Mouse (Mus musculus) retina, postnatal 7 days (tissue): ENCODE measurements at regions not wholly inside any gene's neighbourhood (a gene's known extent, or its start where the extent isn't known, plus 50 kb on each side); places are given as distances from the start of the nearest gene placed in this dataset.

Experiments used
- DNase-seq: peaks from one replicate; pipeline ENCODE4 v3.0.0-alpha.2; 2012; ENCODE audit warnings: low read depth, low spot score

DNA sequence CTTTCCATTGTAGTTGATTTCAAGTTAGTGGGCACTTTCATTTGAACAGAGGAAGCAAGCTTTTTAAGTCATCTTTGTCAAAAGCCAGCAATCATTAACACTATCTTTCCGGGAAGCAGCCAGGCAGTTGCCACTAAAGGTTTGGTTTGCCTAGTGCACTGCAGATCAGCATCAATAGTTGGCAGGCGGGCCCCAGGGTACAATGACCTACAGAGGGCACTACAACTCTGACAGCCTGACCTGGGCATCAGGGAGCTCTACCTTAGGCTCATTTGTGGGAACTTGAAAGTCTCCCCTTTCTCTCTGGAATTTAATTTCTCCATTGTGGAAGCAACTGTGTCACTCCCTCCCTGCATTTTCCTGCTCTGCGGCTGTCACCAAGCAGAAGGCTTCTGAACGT lies 412.6 kb upstream of the Sall1 start:
- DNase-seq, result no peak

DNA sequence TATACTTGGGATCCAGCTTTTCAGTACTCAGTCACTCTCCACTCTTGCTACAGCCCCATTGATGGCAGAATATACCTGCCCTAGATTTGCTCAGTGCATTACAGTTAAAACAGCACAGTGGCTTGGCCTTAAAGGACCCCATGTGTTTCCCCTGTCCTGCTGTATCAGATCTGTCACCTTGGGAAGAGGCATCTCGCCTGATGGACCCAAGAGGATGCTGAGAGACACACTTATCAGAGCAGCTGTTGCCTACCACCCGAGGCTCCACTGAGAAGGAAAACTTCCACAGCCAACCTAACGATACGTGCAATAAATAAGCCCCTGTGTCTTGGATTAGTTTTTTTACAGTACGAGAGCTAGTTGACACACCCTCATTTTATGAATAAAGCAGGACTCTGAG lies 411.8 kb upstream of the Sall1 start:
- DNase-seq, result no peak

DNA sequence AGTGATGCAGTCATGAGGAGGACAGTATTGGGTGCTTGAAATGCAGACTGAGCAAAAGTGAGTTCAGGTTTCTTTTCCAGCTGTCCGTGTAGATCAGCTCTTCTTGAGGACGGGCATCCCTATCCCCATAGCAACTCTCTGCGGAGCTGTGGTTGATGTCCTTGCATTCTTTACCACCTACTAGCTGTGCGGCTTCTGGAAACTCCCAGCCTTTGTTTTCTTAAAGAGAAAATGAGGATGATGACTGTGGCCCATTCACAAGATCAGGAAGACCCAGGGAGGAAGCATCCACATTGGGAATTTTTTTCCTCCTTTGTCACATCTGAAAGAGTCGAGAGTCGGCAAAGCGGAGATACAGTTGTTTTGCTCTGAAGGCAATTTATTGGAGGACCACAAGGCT lies 410.2 kb upstream of the Sall1 start:
- no peak for DNase-seq

- DNase-seq, result no peak
These were observed 409.8 kb upstream of the Sall1 start for GRCm38 (mm10) chr8:89453724-89454123.

DNA sequence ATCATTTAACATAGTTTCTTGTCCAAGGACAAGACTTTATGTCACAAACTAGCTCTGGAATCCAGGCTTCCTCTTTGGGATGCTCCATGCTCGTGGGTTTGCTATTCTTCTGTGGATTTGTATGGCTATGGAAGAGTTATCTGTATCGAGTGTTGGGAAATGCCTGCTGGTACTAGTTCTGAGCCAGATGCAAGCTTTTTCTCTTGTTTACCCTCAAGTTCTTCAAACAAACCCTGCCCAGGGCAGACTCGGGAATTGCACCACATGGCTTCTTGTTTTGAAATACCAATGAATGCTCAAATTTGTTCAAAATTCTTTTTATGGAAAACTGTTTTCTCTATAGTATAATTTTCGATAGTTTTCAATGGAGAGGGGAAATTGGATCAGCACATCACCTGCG lies 400.5 kb upstream of the Sall1 start:
- no peak for DNase-seq

GRCm38 (mm10) chr8:89439304-89439703 lies 395.3 kb upstream of the Sall1 start:
- no peak for DNase-seq

- DNase-seq, result no peak
These were observed 383.0 kb upstream of the Sall1 start for GRCm38 (mm10) chr8:89426969-89427368.

DNA sequence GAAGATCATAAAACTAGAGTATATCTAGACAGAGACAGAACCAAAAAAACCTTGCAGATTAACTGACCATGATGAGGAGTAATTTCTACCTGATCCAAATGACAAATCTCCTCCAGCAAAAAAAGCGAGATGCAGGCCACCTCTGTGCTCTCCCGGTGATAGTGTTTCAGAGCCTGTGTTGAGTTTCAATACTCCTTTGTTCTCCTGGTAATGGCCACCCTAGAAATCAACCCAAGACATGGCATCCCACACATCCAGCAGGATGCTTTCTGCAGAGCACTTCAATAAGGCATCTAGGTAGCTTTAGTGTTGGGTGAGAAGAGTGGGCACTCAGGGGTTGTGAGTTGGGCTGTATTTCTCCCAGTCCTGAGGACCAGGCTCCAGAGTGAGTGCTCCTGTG lies 371.3 kb upstream of the Sall1 start:
- no peak for DNase-seq

GRCm38 (mm10) chr8:89412500-89412899 lies 368.5 kb upstream of the Sall1 start:
- no peak for DNase-seq

GRCm38 (mm10) chr8:89412046-89412445 lies 368.1 kb upstream of the Sall1 start:
- DNase-seq, result no peak

GRCm38 (mm10) chr8:89406688-89407087 lies 362.7 kb upstream of the Sall1 start:
- no peak for DNase-seq

DNA sequence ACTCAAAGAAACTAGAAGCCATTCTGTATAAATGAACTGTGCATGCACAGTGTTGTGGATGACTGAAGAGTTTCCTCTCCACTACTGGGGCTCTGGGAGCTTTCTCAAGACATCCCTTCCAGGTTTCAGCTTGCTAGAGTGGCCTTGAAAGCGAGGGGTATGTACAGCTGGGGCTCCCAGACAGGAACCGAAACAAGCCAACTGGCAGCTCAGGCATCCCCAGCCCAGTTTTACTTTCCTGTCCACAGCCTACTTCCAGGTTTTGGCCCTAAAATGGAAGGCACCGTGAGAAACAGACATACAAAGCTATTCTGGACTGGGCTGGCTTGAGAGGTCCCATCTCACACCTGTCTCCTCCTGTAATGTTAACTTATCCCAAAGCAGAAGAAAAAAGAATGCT lies 360.3 kb upstream of the Sall1 start:
- no peak for DNase-seq

- no peak for DNase-seq
These were observed 352.7 kb upstream of the Sall1 start for GRCm38 (mm10) chr8:89396673-89397072.

DNA sequence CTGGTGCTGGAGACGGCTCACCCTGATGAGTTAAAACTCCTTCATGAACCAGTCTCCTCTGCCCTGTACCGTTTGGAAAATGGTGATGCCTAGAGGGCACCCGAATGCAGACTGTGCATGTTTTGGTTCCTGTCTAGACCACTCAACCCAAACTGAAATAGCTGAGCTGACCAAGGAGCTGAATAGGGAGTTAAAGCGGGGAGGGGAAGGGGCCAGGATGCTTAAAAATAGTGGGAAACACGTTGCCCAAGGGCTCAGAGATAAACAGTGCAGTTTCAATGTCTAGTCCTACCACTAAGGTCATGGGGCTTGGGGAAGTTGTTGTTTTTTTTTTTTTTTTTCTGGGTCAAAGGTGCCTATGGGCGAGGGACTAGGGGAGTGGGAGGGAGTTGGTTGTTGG lies 348.8 kb upstream of the Sall1 start:
- DNase-seq, result no peak

- DNase-seq, result no peak
These were observed 344.8 kb upstream of the Sall1 start for GRCm38 (mm10) chr8:89388761-89389160.

DNA sequence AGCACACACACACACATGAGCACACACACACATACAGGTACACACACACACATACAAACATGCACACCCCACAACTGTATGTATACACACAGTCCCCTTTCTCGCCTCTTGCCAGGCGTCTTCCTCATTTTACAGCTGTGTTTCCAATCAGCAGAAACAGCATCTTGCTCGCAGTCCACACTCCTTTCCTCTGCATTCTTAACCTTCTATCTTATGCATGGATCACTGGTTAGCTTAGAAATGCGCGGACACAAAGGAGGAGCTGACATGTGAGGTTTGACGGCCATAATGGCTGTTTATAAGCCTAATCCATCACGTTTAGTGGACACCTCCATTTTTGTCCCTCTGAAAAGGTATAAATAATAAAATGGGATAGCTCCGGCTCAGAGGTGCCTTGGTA lies 343.3 kb upstream of the Sall1 start:
- DNase-seq, result no peak

- DNase-seq, result no peak
These were observed 341.1 kb upstream of the Sall1 start for GRCm38 (mm10) chr8:89385028-89385427.

- DNase-seq, result no peak
These were observed 339.8 kb upstream of the Sall1 start for GRCm38 (mm10) chr8:89383781-89384180.

- DNase-seq, result no peak
These were observed 338.8 kb upstream of the Sall1 start for GRCm38 (mm10) chr8:89382538-89383380.

GRCm38 (mm10) chr8:89380436-89380835 lies 336.5 kb upstream of the Sall1 start:
- DNase-seq, result no peak

GRCm38 (mm10) chr8:89372761-89373160 lies 328.8 kb upstream of the Sall1 start:
- DNase-seq, result no peak

- no peak for DNase-seq
These were observed 327.8 kb upstream of the Sall1 start for GRCm38 (mm10) chr8:89371773-89372132.

GRCm38 (mm10) chr8:89370816-89371772 lies 327.1 kb upstream of the Sall1 start:
- DNase-seq, result no peak
